Mouse (Mus musculus) E14TG2a.4 (cell line): ENCODE data around the gene Rhbdf1.

ENCODE experiments used
- CTCF ChIP-seq: conservative IDR thresholded peaks from 2 replicates; pipeline ENCODE4 v1.5.1; 2014; ENCODE audit warnings: low read length
- POU5F1 ChIP-seq: IDR thresholded peaks from 2 replicates; pipeline ENCODE4 v1.6.1; 2014; ENCODE audit warnings: low read length, borderline replicate concordance

- TF ChIP-seq CTCF (no peak), POU5F1 (no peak)
These were observed 45.9 kb upstream of the Rhbdf1 start for GRCm38 (mm10) chr11:32267964-32268363.
